Mouse (Mus musculus) retina, postnatal 1 day (tissue): ENCODE data around the gene Phka2.

Experiments
- DNase-seq: peaks from one replicate; pipeline ENCODE4 v3.0.0-alpha.2; 2012

Gene Phka2

DNA sequence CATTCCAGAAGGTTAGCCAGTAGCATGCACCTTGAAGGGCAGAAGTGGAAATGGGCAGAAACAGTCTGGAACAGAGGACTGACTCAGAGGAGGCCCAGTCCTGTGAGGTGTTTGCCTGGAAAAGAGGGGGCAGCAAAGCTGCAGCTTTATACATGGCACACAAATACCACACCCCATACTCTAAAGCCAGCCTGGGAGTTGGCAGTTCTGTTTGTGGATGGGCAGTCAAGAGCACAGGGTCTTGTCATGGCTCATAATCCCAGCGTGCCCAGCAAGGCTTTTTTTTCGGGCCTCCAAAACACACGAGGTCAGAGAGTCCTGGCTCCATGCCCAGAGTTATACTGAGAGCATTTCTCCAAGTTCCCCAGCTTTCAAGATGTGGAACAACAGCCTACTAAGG, 99.1 kb downstream of the Phka2 start:
- peak; percentile 20 for DNase-seq

GRCm38 (mm10) chrX:160602770-160603169, 100.8 kb downstream of the Phka2 start:
- DNase-seq = no peak

DNA sequence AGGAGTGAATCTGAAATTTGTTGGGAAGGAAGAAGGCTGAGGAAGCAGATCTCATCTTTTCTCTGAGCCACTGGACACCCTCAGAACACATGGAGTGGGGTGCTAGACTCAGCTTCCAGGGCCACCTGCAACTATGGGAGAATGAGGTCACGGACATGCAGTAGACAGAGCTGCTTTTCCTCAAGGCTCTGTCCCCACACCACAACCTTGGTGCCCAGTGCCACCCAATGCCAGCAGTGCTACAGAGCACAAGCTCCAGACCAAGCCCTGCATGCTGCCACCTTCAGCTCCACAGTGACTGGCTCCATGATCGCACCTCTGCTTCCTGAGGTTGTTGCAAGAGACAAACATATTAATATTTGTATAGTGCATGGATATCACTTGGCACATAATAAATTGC, 101.3 kb downstream of the Phka2 start:
- no peak for DNase-seq

DNA sequence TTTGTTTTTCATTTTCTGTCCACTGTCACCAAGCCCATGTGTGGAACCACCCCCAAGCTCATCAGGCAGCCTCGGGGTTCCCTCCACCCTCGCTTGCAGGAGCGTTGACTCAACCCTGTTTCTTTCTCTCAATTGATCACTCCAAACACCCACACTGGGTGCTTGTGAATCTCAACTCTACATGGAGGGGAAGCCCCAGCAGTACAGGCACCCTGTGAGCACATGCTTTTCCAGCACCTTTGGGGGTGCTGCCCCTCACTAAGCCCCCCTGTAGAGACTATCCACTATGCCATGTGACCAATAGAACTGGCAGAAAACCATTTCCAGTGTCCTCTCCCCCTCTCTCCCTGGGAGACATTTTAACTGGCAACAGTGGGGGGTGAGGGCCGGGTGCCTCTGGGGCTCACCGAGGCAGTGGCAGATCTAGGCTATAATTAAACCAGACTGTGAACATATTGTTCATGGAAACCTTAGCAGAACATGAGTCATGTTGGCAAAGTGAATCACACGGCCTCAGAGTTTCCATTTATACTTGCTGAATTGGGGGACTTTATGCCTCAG, 102.1 kb downstream of the Phka2 start:
- peak; percentile 7 for DNase-seq

DNA sequence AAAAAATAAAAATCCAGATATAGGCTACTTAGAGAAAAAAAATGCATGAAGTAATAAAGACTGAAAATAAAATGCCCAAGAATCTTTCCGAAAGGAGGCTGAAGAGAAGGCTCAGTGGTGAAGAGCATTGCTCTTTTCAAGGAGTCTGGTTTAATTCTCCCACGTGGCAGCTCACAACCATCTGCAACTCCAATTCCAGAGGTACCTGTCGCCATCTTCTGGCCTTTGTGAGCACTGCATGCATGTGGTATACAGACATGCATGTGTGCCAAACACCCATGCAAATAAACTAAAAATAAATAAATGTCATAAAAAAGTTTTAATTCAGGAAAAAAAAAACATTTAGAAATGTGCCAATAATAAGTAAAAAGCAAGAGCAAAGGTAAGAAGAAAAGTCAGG, 107.9 kb downstream of the Phka2 start:
- peak; percentile 54 for DNase-seq

DNA sequence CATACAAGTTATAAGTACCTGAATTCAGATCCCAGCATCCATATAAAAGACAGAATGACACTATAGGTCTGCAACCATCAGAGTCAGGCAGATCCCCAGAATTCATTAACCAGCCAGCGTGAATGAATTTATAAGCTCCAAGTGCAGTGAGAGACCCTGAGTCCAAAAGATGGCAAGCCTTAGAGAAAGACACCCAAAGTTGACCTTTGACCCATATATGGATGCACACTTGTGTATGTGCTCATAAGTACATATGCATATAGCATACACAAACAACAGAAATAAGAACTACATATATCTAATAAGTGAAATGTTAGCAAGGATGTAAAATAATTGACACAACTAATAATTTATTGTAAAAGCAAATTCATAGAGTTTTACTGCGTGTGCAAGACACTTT, 108.5 kb downstream of the Phka2 start:
- DNase-seq = no peak

DNA sequence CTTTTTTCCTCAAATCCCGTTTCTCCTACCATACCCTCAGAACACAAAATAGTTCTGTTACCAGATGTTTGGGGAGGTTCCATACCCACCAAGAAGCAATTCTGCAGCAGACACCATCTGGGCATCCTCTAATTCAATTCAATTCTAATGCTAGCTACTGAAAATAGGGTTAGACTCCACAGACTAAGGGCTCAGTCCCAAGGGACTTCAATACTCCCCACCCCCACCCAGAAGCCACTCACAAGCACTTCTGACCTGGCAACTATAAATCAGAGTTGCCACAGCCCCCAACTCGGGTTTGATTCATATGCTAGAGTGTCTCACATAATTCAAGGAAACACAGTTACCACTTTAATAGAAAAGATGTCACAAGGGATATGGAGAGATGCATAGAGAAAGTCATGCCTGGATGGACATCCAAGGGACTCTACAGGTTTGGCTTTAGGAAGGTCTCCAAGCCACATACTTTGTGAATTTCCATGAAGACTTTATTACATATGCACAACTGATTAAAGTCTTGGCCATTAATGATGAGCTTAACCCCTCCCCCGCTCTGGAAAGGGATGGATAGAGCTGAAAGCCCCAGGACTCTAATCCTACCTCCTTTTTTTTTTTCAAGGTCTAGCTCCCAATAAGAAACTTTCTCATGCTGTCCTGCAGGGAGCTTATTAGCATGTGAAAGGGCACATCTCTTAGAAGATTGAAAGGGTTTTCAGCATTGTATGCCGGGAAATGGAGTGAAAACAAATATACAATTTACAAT, 109.1 kb downstream of the Phka2 start:
- peak; percentile 8 for DNase-seq
